Mouse (Mus musculus) left cerebral cortex, adult 11 months (tissue): ENCODE data around the gene Nme6.

ENCODE experiments used
- DNase-seq: peaks from one replicate; pipeline ENCODE4 v3.0.0; 2022; ENCODE audit warnings: low spot score

The Nme6 gene

GRCm38 (mm10) chr9:109874797-109875691, 42.5 kb downstream of the Nme6 start, which contains the start of gene Cdc25a:
TSS of gene Cdc25a (plus strand) at chr9:109875579.
- peak; percentile 96 for DNase-seq

DNA sequence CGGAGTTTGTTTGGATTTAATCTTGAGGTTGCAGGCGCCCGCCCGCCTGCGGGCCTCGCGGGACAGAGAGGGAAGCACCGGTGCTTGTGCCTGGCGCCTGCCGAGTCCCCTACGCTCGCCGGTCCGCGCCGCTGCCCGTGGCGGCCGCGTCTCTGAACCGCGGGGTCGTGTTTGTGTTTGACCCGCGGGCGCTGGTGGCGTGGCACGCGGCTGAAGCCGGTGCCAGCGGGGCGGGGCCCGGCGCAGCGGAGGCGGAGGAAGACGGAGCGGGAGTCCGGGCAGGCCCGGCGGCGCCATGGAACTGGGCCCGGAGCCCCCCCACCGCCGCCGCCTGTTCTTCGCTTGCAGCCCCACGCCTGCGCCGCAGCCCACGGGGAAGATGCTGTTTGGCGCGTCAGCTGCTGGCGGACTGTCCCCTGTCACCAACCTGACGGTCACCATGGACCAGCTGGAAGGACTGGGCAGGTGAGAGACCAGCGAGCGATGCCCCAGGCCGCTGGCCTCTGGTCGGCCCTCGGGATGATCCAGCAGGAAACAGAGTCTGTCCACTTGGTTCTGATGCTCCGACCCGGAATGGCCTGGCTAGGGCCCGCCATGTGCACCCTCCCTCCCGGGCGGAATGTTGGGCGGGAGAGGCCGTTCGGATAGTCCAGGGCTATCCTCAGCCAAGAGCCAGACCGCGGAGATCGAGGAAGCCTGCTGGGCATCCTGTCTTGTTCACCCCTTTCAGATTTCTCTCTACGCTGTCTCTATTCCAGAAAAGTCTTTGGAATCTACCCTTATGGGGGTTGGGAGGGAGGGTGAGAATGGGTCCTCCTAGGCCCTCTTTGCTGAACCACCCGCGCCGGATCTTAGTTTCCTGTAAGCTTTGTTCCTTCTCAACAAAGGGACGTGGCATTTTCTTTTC, 43.4 kb downstream of the Nme6 start:
- DNase-seq, result no peak

- no peak for DNase-seq
Observed at GRCm38 (mm10) chr9:109876756-109877155, 44.2 kb downstream of the Nme6 start.

- DNase-seq, result no peak
Observed at GRCm38 (mm10) chr9:109877666-109878065, 45.1 kb downstream of the Nme6 start.

- no peak for DNase-seq
Observed at GRCm38 (mm10) chr9:109879305-109879704, 46.8 kb downstream of the Nme6 start.

GRCm38 (mm10) chr9:109886259-109886658, 53.7 kb downstream of the Nme6 start:
- DNase-seq, result no peak

DNA sequence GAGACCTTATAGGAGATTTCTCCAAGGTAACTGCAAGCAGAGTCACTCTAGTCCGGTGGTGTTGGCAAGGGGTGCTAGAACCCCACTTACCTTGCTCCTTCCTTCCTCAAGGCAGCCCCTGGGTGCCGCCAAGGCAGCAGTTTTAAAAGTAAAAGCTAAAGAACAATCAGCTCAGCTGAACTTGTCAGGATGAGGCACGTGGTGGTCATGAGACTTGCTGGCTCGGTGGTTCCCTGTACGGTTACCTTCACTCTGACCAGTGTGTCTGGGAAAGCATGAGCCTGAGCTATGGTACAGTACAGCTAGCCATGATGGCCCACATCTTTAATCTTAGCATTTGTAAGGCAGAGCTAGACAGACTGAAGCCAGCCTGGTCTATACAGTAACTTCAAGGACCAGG, 54.8 kb downstream of the Nme6 start:
- DNase-seq, result no peak

DNA sequence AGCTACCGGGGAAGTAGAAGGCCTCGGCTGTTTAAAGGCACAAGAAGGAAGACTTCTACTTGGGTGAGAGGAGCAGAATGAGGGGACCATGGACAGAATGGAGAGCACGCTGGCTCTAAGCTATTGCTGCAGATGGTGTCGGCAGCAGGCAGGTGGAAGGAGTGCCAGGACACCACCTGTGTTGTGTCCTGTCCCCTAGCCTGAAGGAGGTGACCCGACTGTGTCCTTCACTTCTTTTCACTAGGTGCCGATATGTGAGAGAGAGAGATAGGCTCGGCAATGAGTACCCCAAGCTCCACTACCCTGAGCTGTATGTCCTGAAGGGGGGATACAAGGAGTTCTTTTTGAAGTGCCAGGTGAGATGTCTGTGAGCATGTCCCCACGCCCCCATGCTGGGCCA, 59.0 kb downstream of the Nme6 start:
- DNase-seq, result no peak
